Comparison of ENCODE assay signal across 12 mouse cellular contexts in the genomic region with DNA sequence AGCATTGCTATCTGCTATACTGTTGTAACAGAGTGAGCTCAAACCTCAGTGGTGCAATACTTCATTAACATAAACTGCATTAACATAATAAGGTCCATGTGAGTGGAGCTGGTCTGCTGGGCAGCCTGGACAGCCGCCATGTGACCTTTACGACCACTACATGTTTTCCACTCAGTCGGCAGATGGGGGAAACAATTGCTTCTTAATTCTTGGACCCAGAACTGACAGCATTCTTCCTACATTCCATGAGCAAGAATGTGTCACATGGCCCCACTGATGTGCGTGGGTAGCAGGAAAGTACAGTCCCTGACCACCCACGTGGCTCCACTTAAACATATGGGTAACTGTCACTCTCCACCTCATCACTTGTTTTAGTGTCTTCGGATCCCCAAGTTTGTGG.
DNase-seq lines count a peak whose midpoint lies in the region; ATAC-seq and TF ChIP-seq lines count a peak whose summit lies in the region.
"Had no signal": no experiment of that assay in that cellular context is flagged by ENCODE, and none has a peak within 500 bp of the region (broad histone marks: within the 10 kb centered on the region; RNA-seq: fewer than 3 reads in every experiment).

No protein-coding gene starts in this region.

- no peak overlapping the region for H3K4me3 ChIP-seq in forebrain, embryonic 14.5 days (ENCODE audit: low read depth, low read length)
- no peak overlapping the region for H3K4me3 ChIP-seq in forebrain, embryonic 15.5 days
- H3K4me3 ChIP-seq in lung, embryonic 15.5 days, result no peak overlapping the region
- no peak overlapping the region for H3K4me3 ChIP-seq in gastrocnemius, adult 2 months
- no peak overlapping the region for H3K4me3 ChIP-seq in intestine, postnatal 0 days (ENCODE audit: low read depth, low read length)
- H3K4me3 ChIP-seq: heart, embryonic 12.5 days had no signal

- 0 out of 2 replicates have a peak, but pooled peaks have one; percentile 44 for ATAC-seq in forebrain, embryonic 14.5 days
- ATAC-seq in forebrain, embryonic 15.5 days (replicated peaks), result no peak
- peak; percentile 90; the same call in 1 of the 2 replicates for ATAC-seq in lung, embryonic 15.5 days (ENCODE audit: borderline replicate concordance, extremely low read depth, low FRiP score, low TSS enrichment)
- ATAC-seq in intestine, postnatal 0 days, result no peak
- ATAC-seq: forebrain, postnatal 0 days had no signal

- H3K9me3 ChIP-seq in forebrain, embryonic 14.5 days (replicated peaks; ENCODE audit: control insufficient read depth, low read length), result no peaks in the 10 kb centered on the region
- no peaks in the 10 kb centered on the region for H3K9me3 ChIP-seq in forebrain, embryonic 15.5 days
- no peaks in the 10 kb centered on the region for H3K9me3 ChIP-seq in lung, embryonic 15.5 days
- no peaks in the 10 kb centered on the region for H3K9me3 ChIP-seq in intestine, postnatal 0 days (ENCODE audit: control insufficient read depth)
- H3K9me3 ChIP-seq: heart, embryonic 12.5 days had no signal

- 70% methylated on average over 6 of the region's 6 CpGs for WGBS in forebrain, embryonic 14.5 days
- 49% methylated on average over 6 of the region's 6 CpGs for WGBS in forebrain, embryonic 15.5 days
- WGBS in lung, embryonic 15.5 days, result 48% methylated on average over 6 of the region's 6 CpGs
- 54% methylated on average over 6 of the region's 6 CpGs for WGBS in intestine, postnatal 0 days

- H3K27ac ChIP-seq in forebrain, embryonic 14.5 days (ENCODE audit: low read depth, low read length), result no peak overlapping the region
- no peak overlapping the region for H3K27ac ChIP-seq in forebrain, embryonic 15.5 days (replicated peaks)
- H3K27ac ChIP-seq in lung, embryonic 15.5 days, result peak overlapping the region; percentile 73
- H3K27ac ChIP-seq in gastrocnemius, adult 2 months, result no peak overlapping the region
- H3K27ac ChIP-seq in intestine, postnatal 0 days (ENCODE audit: low read depth, low read length), result no peak overlapping the region
- H3K27ac ChIP-seq: liver, embryonic 14.5 days had no signal

- H3K36me3 ChIP-seq in forebrain, embryonic 14.5 days (ENCODE audit: control insufficient read depth, insufficient read depth, low read length), result no peaks in the 10 kb centered on the region
- no peaks in the 10 kb centered on the region for H3K36me3 ChIP-seq in forebrain, embryonic 15.5 days
- H3K36me3 ChIP-seq in lung, embryonic 15.5 days, result no peaks in the 10 kb centered on the region
- H3K36me3 ChIP-seq in intestine, postnatal 0 days (ENCODE audit: control insufficient read depth, insufficient read depth), result no peaks in the 10 kb centered on the region
- H3K36me3 ChIP-seq: heart, embryonic 12.5 days had no signal

- no peaks in the 10 kb centered on the region for H3K27me3 ChIP-seq in forebrain, embryonic 14.5 days (replicated peaks; ENCODE audit: control insufficient read depth, insufficient read depth, low read length)
- no peaks in the 10 kb centered on the region for H3K27me3 ChIP-seq in forebrain, embryonic 15.5 days
- H3K27me3 ChIP-seq in lung, embryonic 15.5 days, result no peaks in the 10 kb centered on the region
- H3K27me3 ChIP-seq in intestine, postnatal 0 days (replicated peaks; ENCODE audit: control insufficient read depth, insufficient read depth, low read length), result no peaks in the 10 kb centered on the region
- H3K27me3 ChIP-seq: heart, embryonic 12.5 days had no signal

- intact Hi-C loops in left cerebral cortex, postnatal 25 days (cut with DNase I), result no loop called here
- intact Hi-C loops in gastrocnemius, adult 2 months (cut with DNase I), result no loop called here

- H3K4me1 ChIP-seq in forebrain, embryonic 14.5 days (ENCODE audit: control insufficient read depth, insufficient read depth, low read length), result peaks cover 3% of the 10 kb centered on the region; the same call in 1 of the 2 replicates
- peaks cover 14% of the 10 kb centered on the region for H3K4me1 ChIP-seq in forebrain, embryonic 15.5 days
- H3K4me1 ChIP-seq in lung, embryonic 15.5 days, result peaks cover 24% of the 10 kb centered on the region
- H3K4me1 ChIP-seq in intestine, postnatal 0 days (replicated peaks; ENCODE audit: control insufficient read depth, insufficient read depth, low read length), result no peaks in the 10 kb centered on the region

- H3K4me2 ChIP-seq in forebrain, embryonic 14.5 days (ENCODE audit: low read length), result no peak overlapping the region
- no peak overlapping the region for H3K4me2 ChIP-seq in forebrain, embryonic 15.5 days (replicated peaks)
- H3K4me2 ChIP-seq in lung, embryonic 15.5 days, result no peak overlapping the region
- H3K4me2 ChIP-seq in intestine, postnatal 0 days (replicated peaks; ENCODE audit: low read depth), result no peak overlapping the region
- H3K4me2 ChIP-seq: heart, embryonic 12.5 days had no signal

- TF ChIP-seq CTCF in gastrocnemius, adult 2 months (IDR thresholded peaks at IDR 0.05), result no peak
- TF ChIP-seq CTCF in intestine, postnatal 0 days (IDR thresholded peaks at IDR 0.05; ENCODE audit: low read depth), result no peak

- DNase-seq in forebrain, embryonic 14.5 days (ENCODE audit: low spot score), result peak; percentile 24
- no peak for DNase-seq in lung, adult 18-20 months
- peak; percentile 66 to 72 for DNase-seq in frontal cortex, postnatal 36 days (ENCODE audit: low spot score in 2 of 2)
- peak; percentile 70 to 88 for DNase-seq in left cerebral cortex, postnatal 25 days (ENCODE audit: low spot score in 2 of 2)
- DNase-seq in gastrocnemius, adult 2 months, result no peak
- DNase-seq: forebrain, postnatal 0 days; thymus, adult 2 months had no signal

- no peak overlapping the region for H3K9ac ChIP-seq in forebrain, embryonic 14.5 days (ENCODE audit: low read length)
- no peak overlapping the region for H3K9ac ChIP-seq in forebrain, embryonic 15.5 days (replicated peaks)
- H3K9ac ChIP-seq in lung, embryonic 15.5 days, result no peak overlapping the region
- H3K9ac ChIP-seq in intestine, postnatal 0 days (ENCODE audit: low read depth, low read length), result no peak overlapping the region
- H3K9ac ChIP-seq: forebrain, postnatal 0 days; heart, embryonic 12.5 days; liver, embryonic 14.5 days had no signal

Comparison
In these comparisons a context has a peak if more than half of its experiments do, and no peak if none do; other contexts are left out.
1. ATAC-seq: peak in forebrain, embryonic 14.5 days (single experiment) and lung, embryonic 15.5 days (single experiment); none in forebrain, embryonic 15.5 days (single experiment) and intestine, postnatal 0 days (single experiment).
2. DNase-seq: peak in forebrain, embryonic 14.5 days (single experiment), frontal cortex, postnatal 36 days (2 of 2) and left cerebral cortex, postnatal 25 days (2 of 2); none in lung, adult 18-20 months (0 of 2) and gastrocnemius, adult 2 months (single experiment).